Mouse (Mus musculus): Measurements from ENCODE around the gene Hmcn2. TPM values are rescaled to one million over a fixed set of nuclear protein-coding genes. Genes with fewer than 3 reads are reported as not detected.

The Hmcn2 gene
- polyA plus RNA-seq, 1 experiment from 2014 or later, result 0.91 TPM

GRCm38 (mm10) chr2:31492308-31492707 lies 178.1 kb downstream of the Hmcn2 start:
- CTCF ChIA-PET, result interaction anchor here (1.0 kb wide), 1 partner anchor 56 kb away, joined by 3 read pairs; no protein-coding TSS in a partner anchor
- in situ Hi-C loops (cut with MboI; ENCODE audit: low pct_unique_long_range_greater_than_20kb), result no loop called here
- DNase-seq (ENCODE audit: low read depth, low spot score), result no peak
- no peak for ATAC-seq
- TF ChIP-seq CTCF (IDR thresholded peaks at IDR 0.05), result no peak
- H3K27me3 ChIP-seq, result peaks cover 6% of the 10 kb centered on the region
- POLR2A ChIA-PET, result no interaction called here

GRCm38 (mm10) chr2:31493243-31493642 lies 179.0 kb downstream of the Hmcn2 start:
- in situ Hi-C loops (cut with MboI; ENCODE audit: low pct_unique_long_range_greater_than_20kb), result no loop called here
- CTCF ChIA-PET, result interaction anchor here (1.0 kb wide), 1 partner anchor 57 kb away, joined by 3 read pairs; no protein-coding TSS in a partner anchor
- DNase-seq (ENCODE audit: low read depth, low spot score), result no peak
- TF ChIP-seq CTCF (IDR thresholded peaks at IDR 0.05), result no peak
- POLR2A ChIA-PET, result interaction anchor here (0.6 kb wide), 1 partner anchor 31 kb away, joined by 4 read pairs; no protein-coding TSS in a partner anchor
- peaks cover 6% of the 10 kb centered on the region for H3K27me3 ChIP-seq
- ATAC-seq, result no peak

GRCm38 (mm10) chr2:31494315-31494714 lies 180.1 kb downstream of the Hmcn2 start:
- POLR2A ChIA-PET, result no interaction called here
- in situ Hi-C loops (cut with MboI; ENCODE audit: low pct_unique_long_range_greater_than_20kb), result no loop called here
- H3K27me3 ChIP-seq, result peaks cover 6% of the 10 kb centered on the region
- ATAC-seq (no peak), DNase-seq (ENCODE audit: low read depth, low spot score) (no peak)
- CTCF ChIA-PET, result no interaction called here
- no peak for TF ChIP-seq CTCF (IDR thresholded peaks at IDR 0.05)

GRCm38 (mm10) chr2:31495046-31495476 lies 180.8 kb downstream of the Hmcn2 start:
- no peak for TF ChIP-seq CTCF (IDR thresholded peaks at IDR 0.05)
- ATAC-seq, result no peak
- DNase-seq (ENCODE audit: low read depth, low spot score), result no peak
- ChIA-PET POLR2A (no interaction called here), CTCF (no interaction called here)
- in situ Hi-C loops (cut with MboI; ENCODE audit: low pct_unique_long_range_greater_than_20kb), result no loop called here
- H3K27me3 ChIP-seq, result peaks cover 6% of the 10 kb centered on the region

- peaks cover 6% of the 10 kb centered on the region for H3K27me3 ChIP-seq
- no peak for DNase-seq (ENCODE audit: low read depth, low spot score)
- CTCF ChIA-PET, result no interaction called here
- POLR2A ChIA-PET, result no interaction called here
- ATAC-seq, result no peak
- TF ChIP-seq CTCF (IDR thresholded peaks at IDR 0.05), result no peak
- in situ Hi-C loops (cut with MboI; ENCODE audit: low pct_unique_long_range_greater_than_20kb), result no loop called here
These were observed 181.9 kb downstream of the Hmcn2 start for GRCm38 (mm10) chr2:31496141-31496540.

GRCm38 (mm10) chr2:31497113-31497512 lies 182.9 kb downstream of the Hmcn2 start:
- CTCF ChIA-PET, result no interaction called here
- DNase-seq (ENCODE audit: low read depth, low spot score) (no peak), ATAC-seq (no peak)
- POLR2A ChIA-PET, result no interaction called here
- in situ Hi-C loops (cut with MboI; ENCODE audit: low pct_unique_long_range_greater_than_20kb), result no loop called here
- no peak for TF ChIP-seq CTCF (IDR thresholded peaks at IDR 0.05)
- H3K27me3 ChIP-seq, result peaks cover 6% of the 10 kb centered on the region

- ChIA-PET CTCF (no interaction called here), POLR2A (no interaction called here)
- in situ Hi-C loops (cut with MboI; ENCODE audit: low pct_unique_long_range_greater_than_20kb), result no loop called here
- peaks cover 7% of the 10 kb centered on the region for H3K27me3 ChIP-seq
- TF ChIP-seq CTCF (IDR thresholded peaks at IDR 0.05), result no peak
- ATAC-seq (no peak), DNase-seq (ENCODE audit: low read depth, low spot score) (no peak)
These were observed 183.4 kb downstream of the Hmcn2 start for GRCm38 (mm10) chr2:31497635-31498034.

GRCm38 (mm10) chr2:31499327-31500291 lies 185.4 kb downstream of the Hmcn2 start:
- ChIA-PET CTCF (no interaction called here), POLR2A (interaction anchor here (0.6 kb wide), 1 partner anchor 117 kb away, joined by 5 read pairs; no protein-coding TSS in a partner anchor)
- no peak for ATAC-seq
- peaks cover 19% of the 10 kb centered on the region for H3K27me3 ChIP-seq
- DNase-seq (ENCODE audit: low read depth, low spot score), result no peak
- in situ Hi-C loops (cut with MboI; ENCODE audit: low pct_unique_long_range_greater_than_20kb), result no loop called here
- no peak for TF ChIP-seq CTCF (IDR thresholded peaks at IDR 0.05)

- no peak for ATAC-seq
- ChIA-PET CTCF (no interaction called here), POLR2A (interaction anchor here (0.6 kb wide), 1 partner anchor 116 kb away, joined by 5 read pairs; no protein-coding TSS in a partner anchor)
- no peak for DNase-seq (ENCODE audit: low read depth, low spot score)
- peaks cover 24% of the 10 kb centered on the region for H3K27me3 ChIP-seq
- in situ Hi-C loops (cut with MboI; ENCODE audit: low pct_unique_long_range_greater_than_20kb), result no loop called here
- no peak for TF ChIP-seq CTCF (IDR thresholded peaks at IDR 0.05)
These were observed 186.3 kb downstream of the Hmcn2 start for GRCm38 (mm10) chr2:31500292-31501204.

GRCm38 (mm10) chr2:31501448-31502130 lies 187.4 kb downstream of the Hmcn2 start:
- H3K27me3 ChIP-seq, result peaks cover 17% of the 10 kb centered on the region
- in situ Hi-C loops (cut with MboI; ENCODE audit: low pct_unique_long_range_greater_than_20kb), result no loop called here
- TF ChIP-seq CTCF (IDR thresholded peaks at IDR 0.05), result no peak
- no peak for DNase-seq (ENCODE audit: low read depth, low spot score)
- no peak for ATAC-seq
- CTCF ChIA-PET, result no interaction called here
- POLR2A ChIA-PET, result no interaction called here

All from Patski (cell line).